Mouse (Mus musculus): Measurements from ENCODE around the gene Copb1.
A peak's percentile ranks its signal among the peaks of the same experiment; 100 is the strongest.

Gene Copb1

DNA sequence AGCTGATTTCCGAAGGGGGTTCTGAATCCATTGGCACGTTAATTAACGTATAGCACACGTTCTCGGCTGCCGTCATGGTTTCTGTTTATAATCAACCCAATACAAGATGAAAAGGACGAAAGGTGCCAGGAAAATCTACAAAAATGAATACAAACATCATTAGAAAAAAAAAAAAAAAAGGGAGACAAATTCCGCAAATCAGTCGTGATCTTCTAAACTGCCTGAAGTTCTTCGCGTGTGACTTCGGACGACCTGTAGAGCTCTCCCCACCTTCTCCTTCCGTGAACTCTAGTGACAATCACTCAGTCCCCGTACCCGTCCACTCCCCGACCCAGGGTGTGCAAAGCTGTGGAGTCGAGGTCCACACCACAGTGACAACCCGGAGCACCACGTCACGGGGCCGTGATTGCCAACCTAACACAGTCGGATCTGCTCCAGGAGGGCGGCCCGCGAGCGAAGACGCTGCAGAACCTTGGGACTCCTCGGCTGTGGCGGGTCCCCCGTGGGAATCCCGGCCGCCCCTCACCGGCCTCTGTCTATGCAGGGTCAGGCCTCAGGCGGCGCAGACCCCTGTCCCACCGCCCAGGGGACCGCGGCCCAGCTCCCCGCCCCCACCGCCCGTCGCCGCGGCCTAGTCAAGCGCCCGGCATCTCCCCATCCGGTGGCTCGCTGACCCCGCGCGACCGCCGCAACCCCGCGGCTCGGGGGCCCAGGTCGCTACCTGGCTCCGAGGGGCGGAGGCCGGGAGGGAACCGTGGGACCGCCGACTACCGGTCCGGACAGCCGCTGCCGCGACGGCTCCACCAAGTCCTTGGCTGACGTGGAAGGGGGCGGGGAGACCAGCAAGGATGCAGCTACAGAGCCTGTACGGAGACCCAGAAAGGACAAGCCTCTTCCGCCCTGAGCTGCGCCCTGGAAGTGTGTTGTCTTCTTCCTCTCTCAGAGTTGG, at the start of gene Copb1:
Gene Copb1, minus strand, starts transcription at position 827 of the 949 bp plus-strand sequence.
- DNase-seq: peak; percentile 92

DNA sequence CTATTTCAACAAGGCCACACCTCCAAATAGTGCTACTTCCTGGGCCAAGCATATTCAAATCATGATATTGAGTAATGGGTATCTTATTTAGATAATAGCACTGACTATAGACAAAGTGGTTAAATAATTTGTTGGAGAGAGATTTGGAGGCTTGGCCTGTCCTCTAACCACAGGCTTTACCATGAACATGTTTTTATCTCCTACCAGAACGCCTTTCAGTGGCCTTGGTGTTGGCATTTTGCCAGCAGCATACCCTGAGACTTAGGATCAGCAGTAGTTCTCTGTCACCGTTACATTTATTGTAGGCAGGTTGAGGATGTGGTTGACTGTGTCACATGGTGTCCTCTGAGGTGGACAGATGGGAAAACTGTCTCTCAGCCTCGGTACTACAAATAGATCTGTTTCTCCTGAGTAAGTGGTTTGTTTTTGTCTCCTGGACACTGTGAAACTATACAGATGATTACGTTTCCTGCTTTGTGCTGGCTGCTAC, 46.8 kb upstream of the Copb1 start:
- DNase-seq: no peak

- no peak for DNase-seq
Observed at GRCm38 (mm10) chr7:114300782-114301181, 46.3 kb upstream of the Copb1 start.

GRCm38 (mm10) chr7:114299247-114299646, 44.7 kb upstream of the Copb1 start:
- no peak for DNase-seq

DNA sequence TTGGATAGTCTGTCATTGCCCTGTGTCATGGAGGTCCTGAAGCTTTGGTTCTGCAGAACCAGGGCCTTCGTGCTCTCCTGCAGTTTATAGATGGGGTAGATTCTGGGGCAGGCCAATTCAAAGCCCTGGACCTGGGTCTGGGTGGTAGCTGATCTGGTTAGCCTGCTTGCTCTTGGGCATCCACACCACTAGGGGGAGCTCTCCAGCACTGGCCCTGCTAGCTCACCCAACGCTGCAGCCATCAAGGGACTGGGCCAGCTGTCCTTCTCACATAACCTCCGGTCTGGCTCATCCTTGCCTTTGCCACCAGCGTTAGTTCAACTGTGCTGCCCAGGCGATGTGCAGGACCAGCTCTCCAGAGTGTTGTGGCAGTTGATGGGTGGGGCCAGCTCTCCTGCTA, 40.2 kb upstream of the Copb1 start:
- DNase-seq: no peak

GRCm38 (mm10) chr7:114293903-114294302, 39.4 kb upstream of the Copb1 start:
- DNase-seq: no peak

- peak; percentile 35 for DNase-seq
Observed at GRCm38 (mm10) chr7:114292501-114292971, 38.0 kb upstream of the Copb1 start.

- DNase-seq: no peak
Observed at GRCm38 (mm10) chr7:114291461-114292335, 37.2 kb upstream of the Copb1 start.

DNA sequence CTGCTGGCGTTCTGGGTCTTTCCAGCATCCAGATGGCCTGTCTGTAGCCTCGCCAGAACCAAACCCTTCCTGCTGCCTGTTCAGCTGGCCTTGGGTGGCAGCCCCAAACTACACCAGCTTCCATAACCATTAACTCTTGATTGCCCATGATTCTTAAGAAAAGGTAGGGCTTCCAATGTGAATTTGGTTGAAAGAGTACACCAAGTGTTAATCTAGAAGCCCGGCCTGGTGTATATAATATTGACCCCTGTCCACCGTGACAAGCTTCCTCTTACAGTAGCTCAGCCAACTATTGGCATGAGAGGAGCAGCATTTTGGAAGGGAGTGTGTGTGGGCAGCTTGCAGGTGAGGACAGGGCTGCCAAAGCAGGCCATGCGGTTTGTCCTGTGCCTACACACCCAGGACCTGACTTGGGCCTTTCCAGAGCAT, 35.6 kb upstream of the Copb1 start:
- no peak for DNase-seq

GRCm38 (mm10) chr7:114284296-114284910, 29.9 kb upstream of the Copb1 start:
- no peak for DNase-seq

GRCm38 (mm10) chr7:114283006-114283405, 28.5 kb upstream of the Copb1 start:
- no peak for DNase-seq

DNA sequence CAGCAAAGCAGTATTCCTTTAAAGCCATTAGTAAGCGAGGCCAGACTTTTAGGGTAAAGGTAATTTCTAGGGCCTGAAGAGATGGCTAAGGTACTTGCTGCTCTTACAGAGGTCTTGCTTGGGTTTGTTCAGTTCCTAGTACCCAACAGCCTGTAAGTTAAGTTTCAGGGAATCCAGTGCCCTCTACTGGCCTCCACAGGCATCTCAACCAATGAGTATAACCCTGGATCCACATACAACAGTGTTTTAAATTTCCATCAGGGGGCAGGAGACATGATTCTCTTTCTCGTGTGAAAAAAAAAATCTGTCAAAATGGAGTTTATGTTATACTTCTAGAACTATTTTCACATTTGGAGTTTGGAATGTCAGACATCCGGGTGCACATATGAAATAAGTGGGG, 27.2 kb upstream of the Copb1 start:
- DNase-seq: no peak

GRCm38 (mm10) chr7:114276005-114276752, 21.7 kb upstream of the Copb1 start, which contains the start of gene Psma1:
Gene Psma1, minus strand, starts transcription at chr7:114276118.
- DNase-seq: peak; percentile 94

DNA sequence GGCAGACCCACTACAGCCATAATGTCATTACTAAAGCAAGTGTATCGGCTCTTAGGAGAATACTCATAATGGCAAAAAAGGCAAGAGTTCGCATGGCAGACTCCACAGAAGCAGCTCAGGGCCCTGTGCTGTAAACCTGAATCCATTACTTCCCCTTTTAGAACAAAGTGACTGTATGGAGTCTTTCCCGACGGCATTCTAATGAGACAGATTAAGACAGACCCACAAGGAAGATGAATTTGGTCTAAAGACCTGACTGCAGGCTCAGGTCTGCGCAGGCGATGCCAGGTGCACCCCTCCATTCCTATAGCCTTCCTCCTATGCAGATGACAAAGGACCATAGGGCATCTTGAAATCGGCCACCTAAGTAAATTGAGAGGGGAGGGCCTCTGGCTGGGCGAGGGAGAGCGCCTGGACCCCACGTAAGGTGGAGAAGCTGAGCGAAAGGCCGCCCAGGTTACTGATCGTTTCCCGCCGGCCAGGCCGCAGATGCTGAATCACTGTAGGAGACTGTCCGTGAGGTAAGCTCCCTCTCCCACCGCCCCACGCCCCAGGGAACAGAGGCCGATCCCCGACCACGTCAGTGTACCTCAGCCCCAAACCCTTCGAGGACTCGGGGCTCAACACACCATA, 21.0 kb upstream of the Copb1 start:
- no peak for DNase-seq

GRCm38 (mm10) chr7:114268446-114268845, 13.9 kb upstream of the Copb1 start:
- DNase-seq: no peak

- DNase-seq: no peak
Observed at GRCm38 (mm10) chr7:114251684-114252083, 2.8 kb downstream of the Copb1 start.

- no peak for DNase-seq
Observed at GRCm38 (mm10) chr7:114233980-114234379, 20.5 kb downstream of the Copb1 start.

DNA sequence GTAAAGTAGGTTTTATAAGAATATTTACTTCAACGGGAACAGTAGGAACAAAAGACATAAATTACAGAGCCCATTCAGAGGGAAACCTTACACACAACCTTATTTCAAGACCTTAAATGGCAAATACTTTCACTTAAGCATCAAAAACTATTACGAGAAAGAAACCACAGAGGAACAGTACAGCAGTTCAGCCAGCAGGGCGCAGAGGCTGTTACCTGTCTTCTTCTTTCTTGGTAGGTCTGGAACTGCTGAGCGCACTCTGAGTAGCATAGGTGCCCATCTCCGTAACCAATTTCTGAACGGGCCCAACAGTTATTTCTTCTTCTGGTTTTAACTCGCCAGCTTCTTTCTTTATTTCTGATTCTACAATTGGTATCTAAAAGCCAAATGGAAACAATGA, 21.5 kb downstream of the Copb1 start:
- DNase-seq: no peak

- no peak for DNase-seq
Observed at GRCm38 (mm10) chr7:114231857-114232256, 22.7 kb downstream of the Copb1 start.

- no peak for DNase-seq
Observed at GRCm38 (mm10) chr7:114226521-114226920, 28.0 kb downstream of the Copb1 start.

DNA sequence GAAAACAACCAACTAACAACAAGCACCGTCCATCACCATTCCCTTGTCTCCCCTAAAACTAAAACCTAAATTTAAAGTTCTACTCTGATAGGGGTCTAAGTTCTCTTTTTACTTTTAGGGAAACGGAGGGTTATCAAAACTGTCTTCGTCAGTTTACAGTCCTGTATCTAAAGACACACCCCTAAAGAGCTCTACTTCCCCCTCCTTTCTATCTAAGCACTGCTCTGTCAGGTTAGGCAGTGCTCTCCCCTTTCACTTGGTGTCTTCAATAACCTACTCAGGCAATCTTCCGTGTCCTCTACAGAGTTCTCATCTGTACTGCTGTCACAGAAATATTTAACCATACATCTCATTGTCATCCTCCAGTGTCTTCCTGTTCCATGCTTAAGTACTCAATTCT, 34.1 kb downstream of the Copb1 start:
- no peak for DNase-seq
